Mouse (Mus musculus) testis, adult 2 months (tissue): ENCODE results near the gene Zfp541. TPM values are rescaled to one million over a fixed set of nuclear protein-coding genes. Genes with fewer than 3 reads are reported as not detected.

Experiments
- H3K27ac ChIP-seq: fragments of 200-500 bp; 2 replicates; pipeline ENCODE4 v1.5.1; 2012; ENCODE audit warnings: low read depth, low read length; ENCODE audit not compliant: control insufficient read depth, insufficient read depth
- H3K27me3 ChIP-seq: fragments of 200-500 bp; 2 replicates; pipeline ENCODE4 v1.6.1; 2012; ENCODE audit warnings: mild to moderate bottlenecking, low read length, moderate library complexity; ENCODE audit not compliant: control insufficient read depth, insufficient read depth
- H3K36me3 ChIP-seq: fragments of 200-500 bp; 2 replicates; pipeline ENCODE4 v1.6.1; 2012; ENCODE audit warnings: mild to moderate bottlenecking, low read length; ENCODE audit not compliant: control insufficient read depth, insufficient read depth
- H3K4me1 ChIP-seq: fragments of 200-500 bp; 2 replicates; pipeline ENCODE4 v1.6.1; 2012; ENCODE audit warnings: low read length; ENCODE audit not compliant: control insufficient read depth, insufficient read depth
- H3K4me3 ChIP-seq: fragments of 200-500 bp; 2 replicates; pipeline ENCODE4 v1.5.1; 2012; ENCODE audit warnings: low read depth, mild to moderate bottlenecking, low read length, moderate library complexity, mixed read lengths; ENCODE audit not compliant: control insufficient read depth
- CTCF ChIP-seq: fragments of 200-500 bp; IDR thresholded peaks from 2 replicates; pipeline ENCODE4 v1.5.1; 2012; ENCODE audit warnings: low read depth, mild to moderate bottlenecking, inconsistent platforms, low read length, moderate library complexity; ENCODE audit not compliant: control insufficient read depth, insufficient read depth, insufficient replicate concordance
- POLR2A ChIP-seq: fragments of 200-500 bp; IDR thresholded peaks from 2 replicates; pipeline ENCODE4 v1.6.1; 2012; ENCODE audit warnings: low read depth, mild to moderate bottlenecking, inconsistent platforms, low read length, moderate library complexity; ENCODE audit not compliant: control insufficient read depth
- polyA plus RNA-seq: library from polyadenylated mRNA; depleted of rRNA; stranded (reverse); fragments of >200 nt; gene quantifications from 2 replicates; pipeline ENCODE4 v1.2.3, GENCODE M21; 2012; rRNA removed

The Zfp541 gene
- polyA plus RNA-seq: 98.8 and 100 TPM in 2 replicates

GRCm38 (mm10) chr7:16061219-16062098, at the start of gene Zfp541:
Zfp541 (plus strand) TSS chr7:16061814.
- H3K4me1 ChIP-seq: peaks cover 3% of the 10 kb centered on the region; the same call in 1 of the 2 replicates
- H3K4me3 ChIP-seq: peak within 1 kb of the TSS; percentile 91
- H3K27me3 ChIP-seq: no peaks in the 10 kb centered on the region
- peak within 1 kb of the TSS; percentile 94 for H3K27ac ChIP-seq
- TF ChIP-seq CTCF (no peak), POLR2A (peak; percentile 75)
- H3K36me3 ChIP-seq: no peaks in the 10 kb centered on the region; the same call in 1 of the 2 replicates

GRCm38 (mm10) chr7:16012576-16013263, 48.9 kb upstream of the Zfp541 start:
- TF ChIP-seq POLR2A (no peak), CTCF (peak; percentile 42; the same call in 1 of the 2 replicates)
- Histone ChIP-seq H3K4me3 (no peak overlapping the region), H3K27me3 (no peaks in the 10 kb centered on the region)

GRCm38 (mm10) chr7:16013722-16014275, 47.8 kb upstream of the Zfp541 start:
- TF ChIP-seq POLR2A (no peak), CTCF (no peak)
- Histone ChIP-seq H3K27ac (no peak overlapping the region), H3K4me1 (peaks cover 4% of the 10 kb centered on the region), H3K4me3 (no peak overlapping the region), H3K36me3 (no peaks in the 10 kb centered on the region), H3K27me3 (no peaks in the 10 kb centered on the region)

More at GRCm38 (mm10) chr7:16012576-16013263, 48.9 kb upstream of the Zfp541 start:
- Histone ChIP-seq H3K36me3 (no peaks in the 10 kb centered on the region), H3K4me1 (no peaks in the 10 kb centered on the region; the same call in none of the 2 replicates), H3K27ac (no peak overlapping the region)

GRCm38 (mm10) chr7:16014521-16015175, 47.0 kb upstream of the Zfp541 start:
- TF ChIP-seq CTCF (no peak), POLR2A (no peak)
- H3K27me3 ChIP-seq: no peaks in the 10 kb centered on the region
- no peak overlapping the region for H3K27ac ChIP-seq
- no peak overlapping the region for H3K4me3 ChIP-seq
- no peaks in the 10 kb centered on the region for H3K36me3 ChIP-seq
- H3K4me1 ChIP-seq: peaks cover 5% of the 10 kb centered on the region

- Histone ChIP-seq H3K36me3 (no peaks in the 10 kb centered on the region), H3K27me3 (no peaks in the 10 kb centered on the region), H3K27ac (peak overlapping the region; percentile 52; the same call in 1 of the 2 replicates), H3K4me1 (peaks cover 7% of the 10 kb centered on the region), H3K4me3 (no peak overlapping the region)
- TF ChIP-seq CTCF (no peak), POLR2A (no peak)
Measured at GRCm38 (mm10) chr7:16015384-16015783, 46.2 kb upstream of the Zfp541 start.

GRCm38 (mm10) chr7:16018016-16018810, 43.4 kb upstream of the Zfp541 start:
- Histone ChIP-seq H3K4me3 (no peak overlapping the region), H3K27ac (peak overlapping the region; percentile 44), H3K4me1 (peaks cover 7% of the 10 kb centered on the region), H3K27me3 (no peaks in the 10 kb centered on the region), H3K36me3 (no peaks in the 10 kb centered on the region)
- TF ChIP-seq CTCF (no peak), POLR2A (no peak)
